Mouse (Mus musculus): Measurements from ENCODE around the gene Rpl10a. TPM values are rescaled to one million over a fixed set of nuclear protein-coding genes. Genes with fewer than 3 reads are reported as not detected.

The Rpl10a gene
- polyA plus RNA-seq, 1 experiment from 2014 or later, result 307 TPM

- no peaks in the 10 kb centered on the region for H3K9me3 ChIP-seq
- H3K27me3 ChIP-seq (replicated peaks), result no peaks in the 10 kb centered on the region
- 0 out of 2 replicates have a peak, but pooled peaks cover 8% of the 10 kb centered on the region for H3K4me1 ChIP-seq
- H3K4me2 ChIP-seq, result no peak overlapping the region
- no peak overlapping the region for H3K27ac ChIP-seq
- ATAC-seq (replicated peaks), result no peak
- WGBS, result 81% methylated on average over 11 of the region's 11 CpGs
- no peak overlapping the region for H3K9ac ChIP-seq
- H3K4me3 ChIP-seq, result no peak overlapping the region
- no peaks in the 10 kb centered on the region for H3K36me3 ChIP-seq (replicated peaks)
These were observed 37.6 kb upstream of the Rpl10a start for GRCm38 (mm10) chr17:28290671-28291070.

GRCm38 (mm10) chr17:28291346-28291745, 36.9 kb upstream of the Rpl10a start:
- no peak for ATAC-seq (replicated peaks)
- Histone ChIP-seq H3K9ac (no peak overlapping the region), H3K9me3 (no peaks in the 10 kb centered on the region)

GRCm38 (mm10) chr17:28293716-28294115, 34.6 kb upstream of the Rpl10a start:
- 0 out of 2 replicates have a peak, but pooled peaks cover 4% of the 10 kb centered on the region for H3K4me1 ChIP-seq
- 83% methylated on average over 4 of the region's 4 CpGs for WGBS
- no peaks in the 10 kb centered on the region for H3K9me3 ChIP-seq
- H3K27me3 ChIP-seq (replicated peaks), result no peaks in the 10 kb centered on the region
- no peak overlapping the region for H3K4me2 ChIP-seq
- H3K9ac ChIP-seq, result no peak overlapping the region
- no peaks in the 10 kb centered on the region for H3K36me3 ChIP-seq (replicated peaks)
- no peak overlapping the region for H3K4me3 ChIP-seq
- no peak overlapping the region for H3K27ac ChIP-seq
- no peak for ATAC-seq (replicated peaks)

More at GRCm38 (mm10) chr17:28291346-28291745, 36.9 kb upstream of the Rpl10a start:
- WGBS, result 89% methylated on average over 7 of the region's 7 CpGs
- H3K4me1 ChIP-seq, result 0 out of 2 replicates have a peak, but pooled peaks cover 4% of the 10 kb centered on the region
- no peak overlapping the region for H3K4me3 ChIP-seq
- H3K36me3 ChIP-seq (replicated peaks), result no peaks in the 10 kb centered on the region
- no peaks in the 10 kb centered on the region for H3K27me3 ChIP-seq (replicated peaks)
- H3K27ac ChIP-seq, result no peak overlapping the region
- no peak overlapping the region for H3K4me2 ChIP-seq

- H3K4me3 ChIP-seq, result no peak overlapping the region
- H3K4me2 ChIP-seq, result no peak overlapping the region
- no peaks in the 10 kb centered on the region for H3K36me3 ChIP-seq (replicated peaks)
- H3K27me3 ChIP-seq (replicated peaks), result no peaks in the 10 kb centered on the region
- no peak for ATAC-seq (replicated peaks)
- WGBS, result 68% methylated on average over 17 of the region's 17 CpGs
- H3K27ac ChIP-seq, result 0 out of 2 replicates have a peak overlapping the region, but pooled peaks have one; percentile 34
- H3K4me1 ChIP-seq, result 0 out of 2 replicates have a peak, but pooled peaks cover 4% of the 10 kb centered on the region
- no peak overlapping the region for H3K9ac ChIP-seq
- H3K9me3 ChIP-seq, result no peaks in the 10 kb centered on the region
These were observed 33.6 kb upstream of the Rpl10a start for GRCm38 (mm10) chr17:28294449-28295333.

- Histone ChIP-seq H3K9me3 (no peaks in the 10 kb centered on the region), H3K27me3 (replicated peaks) (no peaks in the 10 kb centered on the region), H3K9ac (no peak overlapping the region), H3K4me3 (no peak overlapping the region), H3K4me2 (no peak overlapping the region), H3K27ac (no peak overlapping the region), H3K4me1 (0 out of 2 replicates have a peak, but pooled peaks cover 4% of the 10 kb centered on the region), H3K36me3 (replicated peaks) (no peaks in the 10 kb centered on the region)
- ATAC-seq (replicated peaks), result no peak
- 93% methylated on average over 17 of the region's 17 CpGs for WGBS
These were observed 29.4 kb upstream of the Rpl10a start for GRCm38 (mm10) chr17:28298888-28299287.

GRCm38 (mm10) chr17:28299669-28300320, 28.5 kb upstream of the Rpl10a start:
- no peaks in the 10 kb centered on the region for H3K27me3 ChIP-seq (replicated peaks)
- 0 out of 2 replicates have a peak, but pooled peaks cover 4% of the 10 kb centered on the region for H3K4me1 ChIP-seq
- H3K4me3 ChIP-seq, result no peak overlapping the region
- ATAC-seq (replicated peaks), result no peak
- H3K27ac ChIP-seq, result no peak overlapping the region
- WGBS, result 46% methylated on average over 10 of the region's 11 CpGs
- no peak overlapping the region for H3K4me2 ChIP-seq
- H3K9ac ChIP-seq, result no peak overlapping the region
- no peaks in the 10 kb centered on the region for H3K36me3 ChIP-seq (replicated peaks)
- no peaks in the 10 kb centered on the region for H3K9me3 ChIP-seq

- no peak overlapping the region for H3K4me3 ChIP-seq
- no peaks in the 10 kb centered on the region for H3K27me3 ChIP-seq (replicated peaks)
- H3K9me3 ChIP-seq, result no peaks in the 10 kb centered on the region
- no peak overlapping the region for H3K27ac ChIP-seq
- no peaks in the 10 kb centered on the region for H3K36me3 ChIP-seq (replicated peaks)
- no peak overlapping the region for H3K9ac ChIP-seq
- WGBS, result 38% methylated on average over 9 of the region's 9 CpGs
- 0 out of 2 replicates have a peak, but pooled peaks cover under 1% of the 10 kb centered on the region for H3K4me1 ChIP-seq
- no peak; the same call in 1 of the 2 replicates for ATAC-seq (replicated peaks)
- no peak overlapping the region for H3K4me2 ChIP-seq
These were observed 27.9 kb upstream of the Rpl10a start for GRCm38 (mm10) chr17:28300323-28300722.

- H3K27me3 ChIP-seq (replicated peaks), result no peaks in the 10 kb centered on the region
- WGBS, result 51% methylated on average over 3 of the region's 3 CpGs
These were observed 27.4 kb upstream of the Rpl10a start for GRCm38 (mm10) chr17:28300850-28301249.

GRCm38 (mm10) chr17:28305172-28305571, 23.1 kb upstream of the Rpl10a start:
- 53% methylated on average over 10 of the region's 10 CpGs for WGBS
- H3K4me1 ChIP-seq, result peaks cover 4% of the 10 kb centered on the region; the same call in 1 of the 2 replicates
- H3K9me3 ChIP-seq, result no peaks in the 10 kb centered on the region
- no peak overlapping the region for H3K9ac ChIP-seq
- H3K36me3 ChIP-seq (replicated peaks), result no peaks in the 10 kb centered on the region
- ATAC-seq (replicated peaks), result no peak
- H3K4me2 ChIP-seq, result no peak overlapping the region
- no peak overlapping the region for H3K4me3 ChIP-seq
- no peaks in the 10 kb centered on the region for H3K27me3 ChIP-seq (replicated peaks)
- no peak overlapping the region for H3K27ac ChIP-seq

More at GRCm38 (mm10) chr17:28300850-28301249, 27.4 kb upstream of the Rpl10a start:
- Histone ChIP-seq H3K36me3 (replicated peaks) (no peaks in the 10 kb centered on the region), H3K27ac (no peak overlapping the region), H3K4me2 (no peak overlapping the region), H3K9ac (no peak overlapping the region), H3K4me1 (no peaks in the 10 kb centered on the region), H3K9me3 (no peaks in the 10 kb centered on the region), H3K4me3 (no peak overlapping the region)
- no peak for ATAC-seq (replicated peaks)

GRCm38 (mm10) chr17:28308297-28309195, 19.7 kb upstream of the Rpl10a start:
- 20% methylated on average over 18 of the region's 18 CpGs for WGBS
- H3K4me2 ChIP-seq, result no peak overlapping the region
- ATAC-seq (replicated peaks), result no peak

GRCm38 (mm10) chr17:28310831-28311230, 17.4 kb upstream of the Rpl10a start:
- Histone ChIP-seq H3K4me2 (no peak overlapping the region), H3K9ac (no peak overlapping the region), H3K4me1 (peaks cover 19% of the 10 kb centered on the region), H3K27me3 (replicated peaks) (no peaks in the 10 kb centered on the region), H3K4me3 (no peak overlapping the region), H3K27ac (no peak overlapping the region), H3K36me3 (replicated peaks) (no peaks in the 10 kb centered on the region), H3K9me3 (no peaks in the 10 kb centered on the region)
- 77% methylated on average over 3 of the region's 3 CpGs for WGBS
- no peak for ATAC-seq (replicated peaks)

More at GRCm38 (mm10) chr17:28308297-28309195, 19.7 kb upstream of the Rpl10a start:
- Histone ChIP-seq H3K27me3 (replicated peaks) (no peaks in the 10 kb centered on the region), H3K9ac (no peak overlapping the region), H3K27ac (no peak overlapping the region), H3K4me1 (peaks cover 7% of the 10 kb centered on the region), H3K36me3 (replicated peaks) (no peaks in the 10 kb centered on the region), H3K4me3 (no peak overlapping the region), H3K9me3 (no peaks in the 10 kb centered on the region)
